Mouse (Mus musculus) ES-E14 (cell line): ENCODE measurements around the gene Arhgap20. TPM values are rescaled to one million over a fixed set of nuclear protein-coding genes. Genes with fewer than 3 reads are reported as not detected.

Experiments
- DNase-seq: peaks from one replicate; pipeline ENCODE4 v3.0.0-alpha.2; 2013; ENCODE audit warnings: low read depth, low spot score
- H3K27ac ChIP-seq: 2 replicates; pipeline ENCODE4 v1.5.1; 2012; ENCODE audit warnings: low read depth, mild to moderate bottlenecking, low read length, moderate library complexity, mixed read lengths; ENCODE audit not compliant: poor library complexity, insufficient read depth, severe bottlenecking
- H3K36me3 ChIP-seq: 2 replicates; pipeline ENCODE4 v1.6.1; 2012; ENCODE audit warnings: mild to moderate bottlenecking, low read length, moderate library complexity, mixed read lengths; ENCODE audit not compliant: control insufficient read depth, poor library complexity, insufficient read depth, severe bottlenecking
- H3K4me1 ChIP-seq, 2 experiments: fragments of 150-350 bp in 1 of 2; sonication (generic) in 1 of 2; 2 replicates each; pipeline ENCODE4 v1.6.1; 2012; ENCODE audit warnings: low read length in 2 of 2, mild to moderate bottlenecking in 1 of 2, mixed read lengths in 1 of 2; ENCODE audit not compliant: control insufficient read depth in 2 of 2, insufficient read depth in 2 of 2, poor library complexity in 1 of 2
- H3K4me3 ChIP-seq, 2 experiments: fragments of 150-350 bp in 1 of 2; sonication (generic) in 1 of 2; 2 replicates each; pipeline ENCODE4 v1.5.1; 2012; ENCODE audit warnings: low read length in 2 of 2, low read depth in 1 of 2, mild to moderate bottlenecking in 1 of 2, mixed read lengths in 1 of 2; ENCODE audit not compliant: insufficient read depth in 1 of 2, poor library complexity in 1 of 2, severe bottlenecking in 1 of 2
- H3K9ac ChIP-seq: 2 replicates; pipeline ENCODE4 v1.6.1; 2012; ENCODE audit warnings: low read depth, mild to moderate bottlenecking, low read length, mixed read lengths; ENCODE audit not compliant: poor library complexity, insufficient read depth, severe bottlenecking
- H3K9me3 ChIP-seq: fragments of 150-350 bp; sonication (generic); 2 replicates; pipeline ENCODE4 v1.6.1; 2012; ENCODE audit warnings: low read depth, mild to moderate bottlenecking, low read length; ENCODE audit not compliant: control insufficient read depth, insufficient read depth
- CHD2 ChIP-seq: IDR thresholded peaks from 2 replicates; pipeline ENCODE4 v1.6.1; 2014; ENCODE audit warnings: mild to moderate bottlenecking, low read depth, low read length, inconsistent platforms
- HCFC1 ChIP-seq: IDR thresholded peaks from 2 replicates; pipeline ENCODE4 v1.6.1; 2012; ENCODE audit warnings: low read length, inconsistent platforms, borderline replicate concordance; ENCODE audit not compliant: insufficient read depth
- MAFK ChIP-seq: IDR thresholded peaks from 2 replicates; pipeline ENCODE4 v1.6.1; 2014; ENCODE audit warnings: mild to moderate bottlenecking, low read depth, low read length, inconsistent platforms; ENCODE audit not compliant: insufficient read depth
- ZC3H11A ChIP-seq: IDR thresholded peaks from 2 replicates; pipeline ENCODE4 v1.6.1; 2012; ENCODE audit warnings: low read depth, mild to moderate bottlenecking, inconsistent platforms, low read length, borderline replicate concordance
- ZNF384 ChIP-seq: IDR thresholded peaks from 2 replicates; pipeline ENCODE4 v1.6.1; 2012; ENCODE audit warnings: low read depth, low read length, inconsistent platforms
- in situ Hi-C, 2 experiments: fragments of 600-800 bp; cut with MboI; formaldehyde crosslinking; loops; one replicate each; pipeline ENCODE4 v1.15.1; 2025; ENCODE audit warnings: low sequenced_read_pairs in 2 of 2, inconsistent platforms in 1 of 2; ENCODE audit not compliant: unreplicated experiment in 2 of 2
- total RNA-seq: library from RNA; depleted of rRNA; stranded (reverse); fragments of 300-350 nt; gene quantifications from 2 replicates; pipeline ENCODE4 v1.2.3, GENCODE M21; 2012

Gene Arhgap20
- total RNA-seq, 1 experiment = 0.31 TPM

DNA sequence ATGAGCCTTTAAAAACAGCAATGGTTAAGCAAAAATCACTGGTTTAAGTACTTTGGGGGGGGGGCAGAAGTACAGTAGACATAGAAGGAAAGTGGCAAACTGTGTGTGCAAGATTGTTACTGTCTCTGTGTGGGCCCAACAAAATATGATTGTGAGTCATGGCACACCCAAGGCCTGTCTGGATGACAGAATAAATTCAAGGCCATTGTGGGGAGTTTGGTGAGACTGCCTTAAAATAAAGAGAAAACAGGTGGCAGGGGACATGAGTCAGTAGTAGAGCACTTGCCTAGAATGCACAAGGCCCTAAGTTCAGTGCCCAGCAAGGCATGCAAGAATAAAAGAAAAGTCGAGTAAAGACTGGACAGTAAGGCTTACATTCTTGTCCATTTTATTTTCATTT lies 47.8 kb downstream of the Arhgap20 start:
- in situ Hi-C loops = no loop called here
- H3K36me3 ChIP-seq = no peaks in the 10 kb centered on the region
- TF ChIP-seq ZNF384 (no peak), CHD2 (no peak), HCFC1 (no peak), MAFK (no peak), ZC3H11A (no peak)
- H3K9me3 ChIP-seq = no peaks in the 10 kb centered on the region
- no peaks in the 10 kb centered on the region for H3K4me1 ChIP-seq
- no peak overlapping the region for H3K27ac ChIP-seq
- H3K4me3 ChIP-seq = no peak overlapping the region
- no peak overlapping the region for H3K9ac ChIP-seq
- DNase-seq = no peak

GRCm38 (mm10) chr9:51824516-51824915 lies 59.4 kb downstream of the Arhgap20 start:
- Histone ChIP-seq H3K4me1 (no peaks in the 10 kb centered on the region), H3K9me3 (no peaks in the 10 kb centered on the region), H3K9ac (no peak overlapping the region), H3K4me3 (no peak overlapping the region), H3K36me3 (no peaks in the 10 kb centered on the region), H3K27ac (no peak overlapping the region)
- in situ Hi-C loops = no loop called here
- no peak for DNase-seq
- TF ChIP-seq HCFC1 = no peak
- TF ChIP-seq CHD2 = no peak
- TF ChIP-seq ZC3H11A = no peak
- no peak for TF ChIP-seq ZNF384
- TF ChIP-seq MAFK = no peak

DNA sequence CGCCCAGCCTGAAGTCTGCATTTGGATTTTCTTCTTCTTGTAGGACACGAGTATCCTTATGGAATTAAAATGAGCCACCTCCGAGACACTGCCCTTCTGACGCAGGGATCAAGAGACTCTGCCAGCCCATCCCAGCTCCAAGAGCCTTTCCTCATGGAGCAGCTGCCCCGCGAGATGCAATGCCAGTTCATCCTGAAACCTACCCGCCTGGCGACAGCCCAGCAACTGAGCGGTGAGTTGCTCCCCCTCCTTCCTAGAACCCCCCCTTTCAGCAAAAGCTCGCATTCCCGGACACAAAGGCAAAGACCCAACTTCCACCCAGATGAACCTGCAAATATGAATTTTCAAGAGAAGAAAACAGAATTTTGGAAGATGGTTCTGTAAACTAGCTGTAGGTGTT lies 66.5 kb downstream of the Arhgap20 start:
- Histone ChIP-seq H3K4me3 (no peak overlapping the region), H3K9ac (no peak overlapping the region), H3K27ac (no peak overlapping the region), H3K9me3 (no peaks in the 10 kb centered on the region), H3K36me3 (no peaks in the 10 kb centered on the region), H3K4me1 (no peaks in the 10 kb centered on the region)
- DNase-seq = no peak
- in situ Hi-C loops = no loop called here
- TF ChIP-seq CHD2 (no peak), ZC3H11A (no peak), HCFC1 (no peak), MAFK (no peak), ZNF384 (no peak)

GRCm38 (mm10) chr9:51832368-51832767 lies 67.2 kb downstream of the Arhgap20 start:
- Histone ChIP-seq H3K9ac (no peak overlapping the region), H3K27ac (no peak overlapping the region), H3K4me3 (no peak overlapping the region), H3K9me3 (no peaks in the 10 kb centered on the region), H3K4me1 (no peaks in the 10 kb centered on the region), H3K36me3 (no peaks in the 10 kb centered on the region)
- in situ Hi-C loops = no loop called here
- DNase-seq = no peak
- TF ChIP-seq MAFK (no peak), ZNF384 (no peak), HCFC1 (no peak), CHD2 (no peak), ZC3H11A (no peak)

DNA sequence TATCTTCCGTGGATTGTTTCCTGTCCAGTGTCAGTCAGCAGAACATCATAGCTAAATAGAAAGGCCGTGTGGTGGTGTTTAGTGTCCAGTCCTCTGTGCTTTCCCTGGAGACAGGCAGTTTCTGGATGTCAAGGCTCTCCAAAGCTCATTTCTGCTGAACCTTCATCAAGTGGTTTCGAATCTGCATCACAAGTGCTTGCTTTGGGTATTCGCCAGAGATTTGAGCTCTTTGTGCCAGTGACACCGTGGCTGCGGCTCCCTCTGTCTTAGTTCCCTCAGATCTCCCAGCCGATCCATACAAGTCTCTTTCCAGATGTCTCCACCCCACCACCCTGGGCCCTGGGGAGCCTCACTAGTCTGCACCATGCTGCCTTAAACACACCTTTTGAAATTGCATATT lies 72.6 kb downstream of the Arhgap20 start:
- in situ Hi-C loops = no loop called here
- H3K4me1 ChIP-seq = no peaks in the 10 kb centered on the region
- no peak overlapping the region for H3K9ac ChIP-seq
- H3K4me3 ChIP-seq = no peak overlapping the region
- H3K27ac ChIP-seq = no peak overlapping the region
- TF ChIP-seq CHD2 (no peak), HCFC1 (no peak), ZC3H11A (no peak), MAFK (no peak), ZNF384 (no peak)
- H3K9me3 ChIP-seq = no peaks in the 10 kb centered on the region
- no peaks in the 10 kb centered on the region for H3K36me3 ChIP-seq
- no peak for DNase-seq
